8 mouse cellular contexts compared by ENCODE assay signal in the genomic region with DNA sequence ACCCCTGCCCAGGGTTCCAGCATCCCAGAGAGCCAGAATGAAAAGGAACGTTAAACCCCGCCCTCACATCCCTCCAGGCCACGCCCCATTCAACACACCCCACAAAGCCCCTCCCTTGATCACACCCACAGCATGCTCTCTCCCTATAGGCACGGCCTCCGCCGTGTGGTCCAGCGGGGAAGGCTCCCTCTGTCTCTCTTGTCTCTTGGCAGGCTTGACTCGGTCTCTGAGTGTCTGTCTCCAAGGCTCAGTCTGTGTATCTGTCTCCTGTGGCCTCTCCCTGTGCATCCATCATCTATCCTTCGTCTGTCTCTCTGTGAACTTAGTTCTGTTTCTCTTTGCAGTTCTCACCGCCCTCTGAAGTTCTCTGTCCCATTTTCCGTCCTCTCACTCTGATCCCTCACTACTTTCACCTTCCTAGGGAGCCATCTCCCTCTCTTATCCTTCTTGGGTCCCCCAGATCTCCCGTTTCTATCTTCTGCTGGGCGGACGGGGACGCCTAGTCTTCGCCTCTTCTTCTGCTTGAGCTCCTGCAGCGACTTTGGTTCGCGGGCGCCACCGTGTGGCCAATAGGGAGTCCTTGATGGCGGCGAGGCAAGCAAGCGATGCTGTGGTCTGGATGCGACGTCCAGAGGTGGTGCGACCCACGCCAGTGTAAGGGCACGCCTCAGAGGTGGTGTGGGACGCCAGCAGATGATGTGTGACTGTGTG. TPM values are rescaled to one million over a fixed set of nuclear protein-coding genes. Genes with fewer than 3 reads are reported as not detected.
A peak's percentile ranks its signal among the peaks of the same experiment; 100 is the strongest.
DNase-seq lines count a peak whose midpoint lies in the region; ATAC-seq lines count a peak whose summit lies in the region.

A gene (plus strand): TSS at position 146 of the 711 bp plus-strand sequence.

- H3K4me3 ChIP-seq in hindbrain, embryonic 12.5 days, result peak within 1 kb of the TSS; percentile 28

- peaks cover 49% of the 10 kb centered on the region for H3K4me1 ChIP-seq in hindbrain, embryonic 12.5 days

- H3K36me3 ChIP-seq in hindbrain, embryonic 12.5 days, result peaks cover 10% of the 10 kb centered on the region

- peak within 1 kb of the TSS; percentile 55 for H3K9ac ChIP-seq in hindbrain, embryonic 12.5 days

- under 1% methylated on average over 30 of the region's 30 CpGs for WGBS in hindbrain, embryonic 12.5 days

- ATAC-seq in hindbrain, embryonic 12.5 days (ENCODE audit: low FRiP score), result peak; percentile 74

- H3K27me3 ChIP-seq in hindbrain, embryonic 12.5 days, result peaks cover 41% of the 10 kb centered on the region

- DNase-seq in MN1 (ENCODE audit: low spot score), result peak; percentile 89
- DNase-seq in cerebellum, adult 9-11 months, result peak; percentile 83
- DNase-seq in frontal cortex, postnatal 14 days (ENCODE audit: low spot score in 2 of 2), result peak; percentile 61 to 83
- peak; percentile 82 to 85 for DNase-seq in layer of hippocampus, postnatal 14 days (ENCODE audit: low spot score in 2 of 2)
- peak; percentile 89 for DNase-seq in lung, postnatal 14 days
- peak; percentile 82 for DNase-seq in ovary, postnatal 36 days (ENCODE audit: low spot score)
- peak; percentile 86 for DNase-seq in thymus, postnatal 14 days

- no peaks in the 10 kb centered on the region for H3K9me3 ChIP-seq in hindbrain, embryonic 12.5 days (replicated peaks)

- H3K4me2 ChIP-seq in hindbrain, embryonic 12.5 days (replicated peaks), result peak within 1 kb of the TSS; percentile 60

- peak within 1 kb of the TSS; percentile 75 for H3K27ac ChIP-seq in hindbrain, embryonic 12.5 days

RNA-seq across cellular contexts. Expression of the gene that starts here (rescaled TPM):
- polyA plus RNA-seq in hindbrain, embryonic 12.5 days (2016; fragmentation: Nextera tagmentation; extraction: Ambion mirVana), result 12.1 and 13.6 TPM in 2 replicates
- total RNA-seq in layer of hippocampus, postnatal 14 days (2021), result 1 to 10 TPM; 1.5 to 1.9 TPM

Comparison
In these comparisons a context has a peak if more than half of its experiments do, and no peak if none do; other contexts are left out.
1. Peak in every context shown above with its lines: DNase-seq, ATAC-seq, H3K4me3 ChIP-seq and H3K27ac ChIP-seq.